Mouse (Mus musculus) cerebellum, postnatal 36 days (tissue): Measurements from ENCODE around the gene Cxcl16.
A peak's percentile ranks its signal among the peaks of the same experiment; 100 is the strongest.

ENCODE experiments used
- DNase-seq, 2 experiments: peaks; one replicate each; pipeline ENCODE4 v3.0.0; 2021 to 2022; ENCODE audit warnings: mixed read lengths in 2 of 2

The Cxcl16 gene

DNA sequence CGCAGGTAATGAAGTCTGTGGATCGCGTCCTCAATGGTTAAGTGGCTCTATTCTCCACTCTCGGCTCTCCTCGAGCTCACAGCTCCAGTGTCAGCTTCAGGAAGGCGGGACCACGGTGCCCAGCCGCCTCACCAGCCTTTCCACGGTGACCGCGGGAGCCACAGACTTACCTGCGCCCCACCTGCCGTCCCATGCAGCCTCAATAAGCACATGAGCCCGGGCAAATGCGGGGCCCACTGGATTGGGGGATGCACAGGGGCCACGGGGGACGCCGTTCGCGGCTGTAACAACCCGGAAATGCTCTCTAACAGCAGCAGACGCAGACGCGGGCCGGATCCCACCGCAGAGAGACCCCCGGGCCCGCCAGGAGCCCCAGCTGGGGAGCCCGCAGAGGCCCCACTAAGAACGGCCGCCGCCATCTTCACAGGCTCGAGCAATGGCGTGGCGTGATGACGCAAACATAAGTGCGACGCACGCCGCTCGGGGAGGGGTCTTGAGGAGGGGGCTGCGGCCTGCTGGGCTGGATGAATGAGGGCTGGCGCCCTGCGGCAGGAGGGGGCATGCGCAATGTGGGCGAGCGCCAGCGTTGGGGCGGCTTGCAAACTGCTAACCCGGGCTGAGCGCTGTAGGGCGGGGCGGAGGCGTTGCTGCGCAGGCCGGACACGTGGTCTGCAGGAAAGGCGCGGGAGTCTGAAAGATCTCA is 50.0 kb downstream of the Cxcl16 start, which contains the start of gene Pelp1:
Pelp1 (minus strand) TSS at position 438 of the 703 bp plus-strand sequence.
- peak; percentile 80 to 85 for DNase-seq
